23 mouse cellular contexts compared by ENCODE assay signal in genomic region chr19:23866045-23866444, GRCm38 (mm10).
A peak's percentile ranks its signal among the peaks of the same experiment; 100 is the strongest.
DNase-seq lines count a peak whose midpoint lies in the region; TF ChIP-seq lines count a peak whose summit lies in the region.
"Had no signal": no experiment of that assay in that cellular context is flagged by ENCODE, and none has a peak within 500 bp of the region (broad histone marks: within the 10 kb centered on the region; RNA-seq: fewer than 3 reads in every experiment).

No protein-coding gene starts in this region.

- no peak for TF ChIP-seq EP300 in heart, adult 2 months (IDR thresholded peaks at IDR 0.05; ENCODE audit: insufficient read depth, low read depth, low read length)

- no peak for TF ChIP-seq POLR2A in heart, adult 2 months (IDR thresholded peaks at IDR 0.05; ENCODE audit: insufficient read depth, low read depth, low read length)

- H3K4me3 ChIP-seq in heart, adult 2 months, result no peak overlapping the region
- H3K4me3 ChIP-seq: embryonic facial prominence, embryonic 15.5 days; heart, embryonic 10.5 days; hindbrain, embryonic 13.5 days; intestine, embryonic 15.5 days; kidney, embryonic 15.5 days; limb, embryonic 12.5 days; liver, embryonic 12.5 days; megakaryocyte, embryonic 14.5 days; midbrain, embryonic 15.5 days; neural tube, embryonic 15.5 days had no signal

- H3K9ac ChIP-seq in heart, adult 2 months (ENCODE audit: low read depth, low read length), result no peak overlapping the region
- H3K9ac ChIP-seq: embryonic facial prominence, embryonic 15.5 days; hindbrain, embryonic 13.5 days; intestine, embryonic 15.5 days; kidney, embryonic 15.5 days; limb, embryonic 12.5 days; liver, embryonic 12.5 days; midbrain, embryonic 15.5 days; neural tube, embryonic 15.5 days had no signal

- no peak overlapping the region for H3K27ac ChIP-seq in heart, adult 2 months
- H3K27ac ChIP-seq: embryonic facial prominence, embryonic 15.5 days; heart, embryonic 10.5 days; hindbrain, embryonic 13.5 days; intestine, embryonic 15.5 days; kidney, embryonic 15.5 days; limb, embryonic 12.5 days; liver, embryonic 12.5 days; midbrain, embryonic 15.5 days; neural tube, embryonic 15.5 days had no signal

- H3K79me2 ChIP-seq in heart, adult 2 months (replicated peaks; ENCODE audit: control insufficient read depth, insufficient read depth, low read length), result no peaks in the 10 kb centered on the region

- no peaks in the 10 kb centered on the region for H3K36me3 ChIP-seq in heart, adult 2 months (ENCODE audit: control insufficient read depth, insufficient read depth, low read length)
- H3K36me3 ChIP-seq: embryonic facial prominence, embryonic 15.5 days; heart, embryonic 10.5 days; hindbrain, embryonic 13.5 days; intestine, embryonic 15.5 days; kidney, embryonic 15.5 days; limb, embryonic 12.5 days; liver, embryonic 12.5 days; midbrain, embryonic 15.5 days; neural tube, embryonic 15.5 days had no signal

- no peaks in the 10 kb centered on the region for H3K4me1 ChIP-seq in heart, adult 2 months (ENCODE audit: control insufficient read depth, insufficient read depth, low read length)
- H3K4me1 ChIP-seq: intestine, embryonic 15.5 days; limb, embryonic 12.5 days; liver, embryonic 12.5 days had no signal

- 90% methylated on average over 9 of the region's 9 CpGs for WGBS in heart, adult 2 months

- peak; percentile 46 to 63 for DNase-seq in frontal cortex, adult 2 months (ENCODE audit: extremely low spot score in 1 of 2, low spot score in 1 of 2)
- DNase-seq in frontal cortex, postnatal 10 days (ENCODE audit: low spot score in 2 of 2), result no peak
- DNase-seq in cerebellum, adult 11-12 months, result peak; percentile 74
- peak; percentile 80 for DNase-seq in cerebellum, adult 9-11 months
- peak; percentile 51 to 88 for DNase-seq in left cerebral cortex, postnatal 25 days (ENCODE audit: low spot score in 2 of 2)
- DNase-seq in heart, adult 2 months, result no peak
- DNase-seq in heart, postnatal 25 days (ENCODE audit: low spot score), result no peak
- DNase-seq: B cell, adult 2 months; heart, postnatal 14 days; layer of hippocampus, postnatal 36 days; lung, adult 2 months; right cerebral cortex, postnatal 14 days; thymus, adult 2 months had no signal

- TF ChIP-seq CTCF in heart, adult 2 months (IDR thresholded peaks at IDR 0.05), result no peak

- intact Hi-C loops in left cerebral cortex, postnatal 25 days (cut with DNase I), result loop anchor here (5.0 kb wide), 1 partner anchor 56 kb away; no protein-coding TSS in a partner anchor
- intact Hi-C loops in heart, adult 2 months (cut with DNase I), result no loop called here
- intact Hi-C loops in heart, postnatal 25 days (cut with DNase I), result no loop called here

- H3K27me3 ChIP-seq in heart, adult 2 months (ENCODE audit: control insufficient read depth, insufficient read depth, low read length), result no peaks in the 10 kb centered on the region
- H3K27me3 ChIP-seq: embryonic facial prominence, embryonic 15.5 days; hindbrain, embryonic 13.5 days; intestine, embryonic 15.5 days; kidney, embryonic 15.5 days; liver, embryonic 12.5 days; midbrain, embryonic 15.5 days; neural tube, embryonic 15.5 days had no signal

Comparison
In these comparisons a context has a peak if more than half of its experiments do, and no peak if none do; other contexts are left out.
1. DNase-seq: peak in frontal cortex, adult 2 months (2 of 2), cerebellum, adult 11-12 months (single experiment), cerebellum, adult 9-11 months (single experiment) and left cerebral cortex, postnatal 25 days (2 of 2); none in frontal cortex, postnatal 10 days (0 of 2), heart, adult 2 months (0 of 2) and heart, postnatal 25 days (single experiment).